Mouse (Mus musculus) liver, adult 2 months (tissue): Measurements from ENCODE around the gene Zic5. TPM values are rescaled to one million over a fixed set of nuclear protein-coding genes. Genes with fewer than 3 reads are reported as not detected.

Experiments
- DNase-seq: peaks from one replicate; pipeline ENCODE4 v3.0.0-alpha.2; 2011; ENCODE audit warnings: low read depth, low spot score; ENCODE audit errors: extremely low read depth
- H3K27ac ChIP-seq: fragments of 200-500 bp; replicated peaks from 2 replicates; pipeline ENCODE4 v1.5.1; 2012; ENCODE audit warnings: low read depth, mild to moderate bottlenecking, control low read depth, inconsistent platforms, low read length; ENCODE audit not compliant: insufficient read depth
- H3K27me3 ChIP-seq: fragments of 200-500 bp; 2 replicates; pipeline ENCODE4 v1.6.1; 2012; ENCODE audit warnings: mild to moderate bottlenecking, moderate library complexity, low read length, inconsistent platforms; ENCODE audit not compliant: control insufficient read depth, insufficient read depth
- H3K36me3 ChIP-seq: fragments of 200-500 bp; 2 replicates; pipeline ENCODE4 v1.6.1; 2012; ENCODE audit warnings: low read length, inconsistent platforms; ENCODE audit not compliant: control insufficient read depth, insufficient read depth
- H3K4me1 ChIP-seq: fragments of 200-500 bp; 2 replicates; pipeline ENCODE4 v1.6.1; 2011; ENCODE audit warnings: low read length; ENCODE audit not compliant: control insufficient read depth, insufficient read depth
- H3K4me3 ChIP-seq: fragments of 200-500 bp; 2 replicates; pipeline ENCODE4 v1.5.1; 2011; ENCODE audit warnings: low read depth, mild to moderate bottlenecking, control low read depth, low read length, moderate library complexity; ENCODE audit not compliant: insufficient read depth
- H3K79me2 ChIP-seq: fragments of 200-500 bp; 2 replicates; pipeline ENCODE4 v1.6.1; 2012; ENCODE audit warnings: inconsistent platforms, mild to moderate bottlenecking, low read length, moderate library complexity; ENCODE audit not compliant: control insufficient read depth, insufficient read depth
- H3K9ac ChIP-seq: fragments of 200-500 bp; 2 replicates; pipeline ENCODE4 v1.6.1; 2012; ENCODE audit warnings: low read depth, mild to moderate bottlenecking, control low read depth, inconsistent platforms, low read length
- CTCF ChIP-seq: fragments of 200-500 bp; IDR thresholded peaks from 2 replicates; pipeline ENCODE4 v1.5.1; 2011; ENCODE audit warnings: low read depth, low read length, control low read depth
- POLR2A ChIP-seq: fragments of 200-500 bp; IDR thresholded peaks from 2 replicates; pipeline ENCODE4 v1.6.1; 2011; ENCODE audit warnings: low read length, control low read depth; ENCODE audit not compliant: insufficient read depth; ENCODE audit errors: extremely low read depth
- WGBS: fragments of 180-500 bp; shearing (Covaris S2); methylation state at CpG from one replicate; pipeline ENCODE4 v1.1.7; 2018; 5-methylcytosine and 5-hydroxymethylcytosine counted together
- polyA plus RNA-seq: library from polyadenylated mRNA; depleted of rRNA; stranded (reverse); fragments of >200 nt; gene quantifications from 2 replicates; pipeline ENCODE4 v1.2.3, GENCODE M21; 2012
- total RNA-seq: library from RNA; depleted of rRNA; stranded (reverse); fragments of >200 nt; gene quantifications from 2 replicates; pipeline ENCODE4 v1.2.3, GENCODE M21; 2014

Gene Zic5
- total and polyA plus RNA-seq, 2 experiments = not detected

DNA sequence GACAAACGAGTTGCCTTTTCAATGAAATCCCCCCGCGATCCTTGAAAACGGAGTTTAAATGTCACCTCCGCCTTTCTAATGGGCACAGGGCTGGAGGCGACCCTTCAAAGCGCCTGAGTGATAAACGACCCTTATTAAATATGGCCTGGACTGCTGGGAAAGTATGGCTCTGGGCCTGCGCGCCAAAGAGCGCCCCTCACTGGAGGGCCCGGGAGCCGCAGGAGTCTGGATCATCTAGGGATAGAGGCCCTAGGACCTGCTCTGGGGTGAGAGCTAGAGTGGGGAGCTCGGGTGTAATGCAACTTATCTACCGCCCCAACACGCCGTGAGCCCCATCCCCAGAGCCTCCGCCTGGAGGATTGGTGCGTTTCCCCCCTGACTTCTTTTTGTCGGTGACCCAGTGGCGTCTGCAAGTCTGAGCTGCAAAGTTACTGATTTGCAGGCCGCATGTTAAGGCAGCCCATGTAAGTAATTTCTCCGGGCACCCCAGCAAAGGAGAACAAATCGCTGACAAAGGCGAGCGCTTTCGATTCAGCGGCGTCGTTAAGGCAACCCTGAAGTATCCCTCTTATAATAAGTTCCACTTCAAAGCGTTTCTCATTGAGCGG lies 12.0 kb downstream of the Zic5 start:
- Histone ChIP-seq H3K4me3 (no peak overlapping the region), H3K27ac (no peak overlapping the region), H3K36me3 (no peaks in the 10 kb centered on the region), H3K27me3 (peaks cover 15% of the 10 kb centered on the region; the same call in 1 of the 2 replicates), H3K79me2 (no peaks in the 10 kb centered on the region), H3K9ac (no peak overlapping the region), H3K4me1 (no peaks in the 10 kb centered on the region; the same call in 1 of the 2 replicates)
- 11% methylated on average over 32 of the region's 32 CpGs for WGBS
- TF ChIP-seq CTCF (no peak), POLR2A (no peak)
- DNase-seq = no peak

DNA sequence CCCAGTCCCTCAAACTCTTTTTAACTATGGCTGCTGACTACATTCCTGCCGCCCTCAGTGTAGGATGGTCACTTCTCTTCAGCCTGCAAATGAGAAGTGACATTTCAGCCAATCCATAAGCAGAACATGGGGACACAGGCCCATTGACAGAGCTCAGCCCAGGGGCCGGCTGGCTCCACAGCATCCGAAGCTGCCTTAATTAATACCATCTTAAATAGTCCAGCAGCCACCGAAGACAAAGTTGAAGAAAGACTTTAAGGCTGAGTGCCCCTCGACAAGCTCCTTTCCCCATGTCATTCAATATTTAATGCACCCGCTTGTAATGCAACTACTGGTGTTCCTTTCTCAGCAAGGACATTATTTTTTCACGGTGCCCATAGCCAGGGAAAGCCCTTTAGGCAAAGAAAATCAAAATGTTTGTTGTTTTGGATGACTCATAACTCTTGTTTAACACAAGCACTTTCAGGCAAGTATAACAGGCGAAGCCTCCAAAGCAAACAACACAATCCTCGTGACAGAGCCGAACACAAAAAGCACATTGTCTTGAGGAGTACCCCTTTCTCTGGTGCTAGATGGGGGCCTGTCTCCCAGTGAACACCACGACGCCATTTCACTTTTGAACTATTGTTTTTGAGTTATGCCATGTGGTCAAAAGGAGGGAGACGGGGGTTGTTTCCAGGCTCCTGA lies 12.6 kb downstream of the Zic5 start:
- no peaks in the 10 kb centered on the region; the same call in 1 of the 2 replicates for H3K4me1 ChIP-seq
- H3K9ac ChIP-seq = no peak overlapping the region
- DNase-seq = no peak
- no peak for TF ChIP-seq CTCF
- TF ChIP-seq POLR2A = no peak
- no peak overlapping the region for H3K4me3 ChIP-seq
- no peaks in the 10 kb centered on the region for H3K36me3 ChIP-seq
- H3K27me3 ChIP-seq = peaks cover 15% of the 10 kb centered on the region; the same call in 1 of the 2 replicates
- no peaks in the 10 kb centered on the region for H3K79me2 ChIP-seq
- 64% methylated on average over 13 of the region's 13 CpGs for WGBS
- no peak overlapping the region for H3K27ac ChIP-seq

DNA sequence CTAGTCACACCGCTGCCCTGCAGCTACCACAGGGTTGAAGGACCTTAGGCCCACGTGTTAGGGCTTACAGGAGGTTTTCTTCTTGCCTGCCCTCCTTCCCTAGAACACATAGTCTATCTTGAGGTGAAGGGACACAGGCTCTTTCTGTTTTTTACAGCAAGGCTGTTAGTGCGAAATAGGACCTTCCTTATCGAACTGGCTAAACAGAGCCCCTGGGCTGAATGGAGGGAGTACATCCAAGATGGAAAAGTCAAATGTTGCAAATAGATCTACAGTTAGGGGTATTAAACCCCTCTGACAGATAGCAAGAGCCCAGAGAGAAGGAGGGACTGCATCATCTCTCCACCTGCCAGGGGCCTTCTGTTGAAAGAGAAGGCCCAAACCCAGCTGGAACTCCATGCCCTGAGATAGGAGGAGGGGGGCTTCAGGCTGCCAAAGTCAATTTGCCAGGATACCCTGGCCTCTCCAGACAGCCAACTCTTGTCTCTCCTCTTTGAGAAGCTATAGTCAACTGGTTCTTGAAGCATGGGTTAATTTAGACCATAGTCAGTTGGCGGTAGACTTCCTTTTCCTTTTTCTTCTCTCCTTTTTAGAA lies 13.8 kb downstream of the Zic5 start:
- TF ChIP-seq POLR2A (no peak), CTCF (no peak)
- Histone ChIP-seq H3K27me3 (peaks cover 15% of the 10 kb centered on the region; the same call in 1 of the 2 replicates), H3K4me3 (no peak overlapping the region), H3K79me2 (no peaks in the 10 kb centered on the region), H3K27ac (no peak overlapping the region), H3K36me3 (no peaks in the 10 kb centered on the region), H3K9ac (no peak overlapping the region), H3K4me1 (no peaks in the 10 kb centered on the region; the same call in 1 of the 2 replicates)
- WGBS = 68% methylated on average over 5 of the region's 5 CpGs
- DNase-seq = no peak

DNA sequence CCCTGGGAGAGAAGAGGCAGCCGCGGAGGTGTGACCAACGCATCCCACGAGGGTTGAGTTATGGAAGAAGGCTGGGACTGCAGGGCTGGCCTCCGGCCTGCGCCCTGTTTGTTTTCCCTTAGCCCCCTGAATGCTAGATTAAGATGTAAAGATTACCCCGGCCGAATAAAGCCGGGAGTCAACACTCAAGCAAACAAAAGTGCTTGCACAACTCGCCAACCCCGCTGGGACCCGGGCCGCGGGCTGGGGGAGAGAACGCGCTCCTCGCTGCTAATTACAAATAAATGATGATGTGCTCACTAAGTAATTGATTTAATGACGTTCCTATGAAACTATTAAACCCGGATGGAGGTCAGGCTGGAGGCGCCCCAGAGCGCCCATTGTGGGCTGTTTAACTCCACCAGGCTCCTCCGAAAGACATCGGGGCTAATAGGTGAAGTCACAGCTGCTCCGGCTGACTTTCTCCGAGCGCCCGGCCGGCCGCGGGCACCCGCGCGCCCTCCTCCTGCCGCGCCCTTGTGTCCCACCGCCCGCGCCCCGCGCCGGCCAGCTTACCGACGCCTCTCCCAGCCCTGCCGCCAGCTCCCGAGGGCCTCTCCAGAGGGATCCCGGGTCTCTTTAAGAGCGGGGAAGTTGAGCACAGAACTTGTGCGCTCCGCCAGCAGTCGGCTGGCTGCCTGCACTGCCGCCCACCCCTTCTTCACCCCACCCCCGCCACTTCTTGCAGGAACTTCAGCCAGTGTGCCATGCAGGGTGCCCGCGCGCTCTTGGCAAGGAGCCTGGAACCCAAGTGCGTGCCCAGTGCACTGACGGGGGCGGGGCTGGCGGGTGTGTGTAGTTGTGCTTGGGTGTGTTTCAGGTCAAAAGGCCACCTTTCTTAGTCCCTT lies 14.7 kb downstream of the Zic5 start, which contains the start of gene Gm5089:
Gene Gm5089 (minus strand): TSS at position 620 of the 887 bp plus-strand sequence.
- TF ChIP-seq CTCF (no peak), POLR2A (no peak)
- DNase-seq = peak; percentile 37

More for the DNA sequence above, 14.7 kb downstream of the Zic5 start, which contains the start of gene Gm5089:
- H3K36me3 ChIP-seq = no peaks in the 10 kb centered on the region
- H3K9ac ChIP-seq = no peak within 1 kb of the TSS
- H3K4me1 ChIP-seq = no peaks in the 10 kb centered on the region; the same call in 1 of the 2 replicates
- no peaks in the 10 kb centered on the region for H3K79me2 ChIP-seq
- H3K4me3 ChIP-seq = peak within 1 kb of the TSS; percentile 4; the same call in 1 of the 2 replicates
- 1% methylated on average over 59 of the region's 59 CpGs for WGBS
- H3K27me3 ChIP-seq = peaks cover 15% of the 10 kb centered on the region; the same call in 1 of the 2 replicates
- H3K27ac ChIP-seq = no peak within 1 kb of the TSS
